Mouse (Mus musculus): ENCODE measurements around the gene Ptchd4. TPM values are rescaled to one million over a fixed set of nuclear protein-coding genes. Genes with fewer than 3 reads are reported as not detected.

The Ptchd4 gene
- polyA plus RNA-seq, 1 experiment from 2014 or later: 6.9 TPM

DNA sequence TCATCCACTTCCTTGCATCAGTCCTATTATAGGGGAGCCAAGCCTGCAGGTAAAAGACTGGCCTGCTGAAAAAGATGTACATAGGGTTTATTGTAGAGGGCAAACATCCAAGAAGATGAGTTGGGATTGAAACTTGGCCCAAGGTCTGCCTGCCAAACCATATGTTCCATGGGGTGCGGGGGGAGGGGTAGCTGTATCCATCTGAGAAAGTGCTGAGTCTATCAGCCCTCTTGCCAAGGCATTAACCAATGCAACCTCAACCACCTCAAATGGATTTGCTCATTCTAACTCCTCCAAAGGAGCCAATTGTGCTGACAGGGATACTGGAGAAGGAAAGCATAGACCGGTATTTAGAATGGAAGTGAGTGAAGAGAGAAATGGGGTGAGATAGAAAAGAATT is 136.5 kb downstream of the Ptchd4 start:
- Histone ChIP-seq H3K4me3 (replicated peaks) (no peak overlapping the region), H3K4me2 (replicated peaks) (no peak overlapping the region), H3K27me3 (no peaks in the 10 kb centered on the region), H3K4me1 (replicated peaks) (no peaks in the 10 kb centered on the region), H3K27ac (no peak overlapping the region), H3K9me3 (no peaks in the 10 kb centered on the region), H3K36me3 (no peaks in the 10 kb centered on the region), H3K9ac (replicated peaks) (no peak overlapping the region)
- 91% methylated on average over 2 of the region's 2 CpGs for WGBS
- ATAC-seq: no peak

DNA sequence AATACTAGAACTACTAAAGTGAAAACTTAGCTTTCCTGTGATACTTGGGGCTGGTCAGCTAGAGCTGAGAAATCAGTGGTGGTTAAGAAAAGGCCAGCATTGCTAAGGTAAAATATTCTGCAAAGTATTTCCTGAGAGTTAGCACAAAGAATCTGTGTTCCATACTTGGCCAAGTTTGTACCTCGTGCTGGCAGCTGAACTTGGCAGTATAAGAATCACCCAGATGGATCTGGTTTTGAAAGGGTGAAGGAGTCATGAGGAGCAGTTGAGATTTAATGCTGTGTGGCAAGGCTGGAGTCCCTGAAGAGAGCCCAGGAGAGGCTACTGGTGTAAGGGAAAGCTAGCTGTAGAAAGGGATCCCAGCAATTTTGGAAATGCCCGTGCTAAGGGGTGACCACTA is 140.7 kb downstream of the Ptchd4 start:
- 87% methylated on average over 2 of the region's 2 CpGs for WGBS
- Histone ChIP-seq H3K27ac (no peak overlapping the region), H3K4me1 (replicated peaks) (no peaks in the 10 kb centered on the region), H3K9ac (replicated peaks) (no peak overlapping the region), H3K4me3 (replicated peaks) (no peak overlapping the region), H3K27me3 (no peaks in the 10 kb centered on the region), H3K9me3 (no peaks in the 10 kb centered on the region), H3K4me2 (replicated peaks) (no peak overlapping the region), H3K36me3 (no peaks in the 10 kb centered on the region)
- ATAC-seq: no peak

DNA sequence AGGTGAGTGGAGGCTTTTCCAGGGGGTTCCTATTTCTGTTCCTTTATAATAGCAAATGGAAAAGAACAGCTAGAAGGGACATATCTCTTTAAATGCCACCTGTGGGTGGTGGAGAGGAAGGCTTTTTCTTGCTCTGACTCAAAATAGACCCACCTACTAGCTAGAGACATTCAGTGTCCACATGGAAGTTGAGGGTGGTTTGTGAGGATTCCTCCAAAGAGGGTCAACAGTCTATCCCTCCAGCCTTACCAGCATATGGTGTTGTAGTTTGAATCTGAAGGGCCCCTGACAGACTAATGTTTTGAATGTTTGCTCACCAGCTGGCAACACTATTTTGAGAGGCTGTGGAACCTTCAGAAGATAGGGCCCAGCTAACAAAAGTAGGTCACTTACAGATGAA is 147.0 kb downstream of the Ptchd4 start:
- Histone ChIP-seq H3K4me1 (replicated peaks) (no peaks in the 10 kb centered on the region), H3K9me3 (no peaks in the 10 kb centered on the region), H3K4me3 (replicated peaks) (no peak overlapping the region), H3K4me2 (replicated peaks) (no peak overlapping the region), H3K27ac (no peak overlapping the region), H3K9ac (replicated peaks) (no peak overlapping the region), H3K36me3 (no peaks in the 10 kb centered on the region), H3K27me3 (no peaks in the 10 kb centered on the region)
- ATAC-seq: no peak

DNA sequence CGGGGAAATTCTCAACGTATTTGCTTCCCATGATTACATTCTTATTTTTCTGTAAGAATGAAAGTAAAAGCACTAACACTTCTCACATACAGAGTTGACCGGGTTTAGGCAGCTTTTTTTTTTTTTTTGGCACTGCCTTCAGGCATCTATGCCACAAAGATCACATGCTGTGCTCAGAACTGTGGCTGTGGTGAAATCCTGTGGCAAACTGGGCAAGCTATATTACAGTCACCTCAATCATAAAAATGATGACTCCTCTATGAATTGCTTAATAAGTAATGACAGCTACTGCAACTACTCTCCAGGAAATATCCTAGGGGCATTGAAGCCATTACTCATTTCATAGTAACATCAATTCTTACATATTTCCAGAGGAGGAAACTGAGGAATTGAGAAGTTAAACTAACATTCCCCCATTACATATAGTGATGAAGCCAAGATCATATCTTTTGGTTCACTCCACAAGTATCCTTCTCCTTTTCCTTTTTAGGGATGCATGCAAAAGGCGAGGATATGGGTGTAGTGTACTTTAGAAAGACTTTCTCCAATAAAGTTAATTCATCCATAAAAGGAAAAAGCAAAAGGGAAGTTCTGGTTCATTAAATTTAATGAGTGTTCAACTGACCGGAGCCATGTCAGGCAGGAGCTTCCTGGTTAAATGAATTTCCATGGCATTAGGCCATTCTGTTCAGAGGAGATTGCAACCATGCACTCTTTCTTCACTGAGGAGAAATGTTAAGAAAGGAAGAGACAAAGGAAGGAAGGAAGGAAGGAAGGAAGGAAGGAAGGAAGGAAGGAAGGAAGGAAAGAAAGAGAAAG is 164.6 kb downstream of the Ptchd4 start:
- Histone ChIP-seq H3K9ac (replicated peaks) (no peak overlapping the region), H3K4me3 (replicated peaks) (no peak overlapping the region), H3K27ac (no peak overlapping the region), H3K4me1 (replicated peaks) (no peaks in the 10 kb centered on the region), H3K4me2 (replicated peaks) (no peak overlapping the region), H3K36me3 (no peaks in the 10 kb centered on the region), H3K9me3 (no peaks in the 10 kb centered on the region), H3K27me3 (no peaks in the 10 kb centered on the region)
- no peak for ATAC-seq
- 81% methylated on average over 5 of the region's 5 CpGs for WGBS

DNA sequence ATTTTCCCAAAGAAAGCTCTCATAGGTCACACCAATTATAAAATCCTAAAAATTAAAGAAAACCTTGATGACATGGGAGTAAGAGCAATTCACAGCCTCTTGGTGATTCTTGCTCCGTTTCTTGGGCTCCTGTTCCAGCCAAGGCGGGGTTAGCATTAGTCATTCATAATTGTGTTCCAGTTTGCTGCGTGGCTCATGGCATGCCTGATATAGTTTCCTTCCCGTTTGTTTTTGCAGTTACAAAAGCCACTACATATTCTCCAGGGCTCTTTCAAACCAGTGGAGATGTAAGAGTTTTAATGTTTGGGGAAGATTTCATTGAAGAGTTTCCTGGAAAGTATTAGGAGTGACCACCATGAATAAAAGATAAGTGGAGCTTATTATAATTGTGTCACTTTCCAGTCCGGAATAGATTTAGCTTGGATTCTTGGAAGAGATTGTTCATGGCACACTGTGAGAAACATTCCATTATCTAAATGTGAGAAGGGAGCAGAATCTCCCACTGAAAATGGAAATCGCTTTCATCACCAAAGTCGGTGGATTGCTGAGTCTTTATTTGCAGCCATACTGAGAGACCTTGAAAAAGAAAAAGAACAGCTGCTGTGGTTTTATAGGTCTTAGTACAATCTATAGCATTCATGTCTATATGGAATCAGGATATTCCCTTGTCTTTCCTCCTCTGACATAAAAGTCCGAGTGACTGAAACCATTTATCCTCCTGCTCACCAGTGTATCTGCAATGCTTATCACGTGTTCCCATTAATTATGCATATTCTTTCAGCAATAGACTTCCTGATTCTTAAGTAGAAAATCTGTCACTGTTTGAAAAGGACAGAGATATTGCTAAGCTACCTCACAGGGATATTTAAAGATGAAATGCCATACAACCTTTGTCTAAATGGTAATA is 193.9 kb downstream of the Ptchd4 start:
- no peak overlapping the region for H3K4me3 ChIP-seq (replicated peaks)
- ATAC-seq: peak; percentile 68
- 49% methylated on average over 9 of the region's 9 CpGs for WGBS
- H3K9ac ChIP-seq (replicated peaks): no peak overlapping the region
- H3K4me1 ChIP-seq (replicated peaks): peaks cover 7% of the 10 kb centered on the region; the same call in 1 of the 2 replicates
- H3K9me3 ChIP-seq: no peaks in the 10 kb centered on the region
- no peaks in the 10 kb centered on the region for H3K36me3 ChIP-seq
- peak overlapping the region; percentile 26; the same call in 1 of the 2 replicates for H3K27ac ChIP-seq
- H3K4me2 ChIP-seq (replicated peaks): 0 out of 2 replicates have a peak overlapping the region, but pooled peaks have one; percentile 17
- H3K27me3 ChIP-seq: no peaks in the 10 kb centered on the region

DNA sequence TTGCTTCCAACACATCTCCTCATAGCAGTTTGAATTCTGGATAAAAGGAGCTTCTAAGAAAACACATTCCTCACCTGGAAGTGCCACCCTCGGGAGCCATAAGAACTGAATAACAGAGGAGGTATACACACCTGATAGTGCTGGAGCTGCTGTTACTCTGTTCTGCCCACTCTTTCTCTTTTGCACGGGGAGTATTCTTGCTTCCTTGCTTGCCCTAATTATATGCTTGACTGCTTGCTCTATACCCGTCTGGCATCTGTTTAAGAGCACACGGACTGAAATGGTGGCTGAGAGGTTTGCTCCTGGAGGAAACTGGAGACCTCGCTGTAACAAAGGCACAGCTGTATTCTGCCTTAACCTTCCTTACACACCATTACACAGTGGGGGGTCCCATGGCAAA is 214.4 kb downstream of the Ptchd4 start:
- Histone ChIP-seq H3K36me3 (no peaks in the 10 kb centered on the region), H3K4me2 (replicated peaks) (no peak overlapping the region), H3K27me3 (no peaks in the 10 kb centered on the region), H3K9me3 (no peaks in the 10 kb centered on the region), H3K4me3 (replicated peaks) (no peak overlapping the region), H3K27ac (no peak overlapping the region), H3K9ac (replicated peaks) (no peak overlapping the region), H3K4me1 (replicated peaks) (0 out of 2 replicates have a peak, but pooled peaks cover 3% of the 10 kb centered on the region)
- 0 out of 2 replicates have a peak, but pooled peaks have one; percentile 20 for ATAC-seq
- 31% methylated on average over 5 of the region's 5 CpGs for WGBS

DNA sequence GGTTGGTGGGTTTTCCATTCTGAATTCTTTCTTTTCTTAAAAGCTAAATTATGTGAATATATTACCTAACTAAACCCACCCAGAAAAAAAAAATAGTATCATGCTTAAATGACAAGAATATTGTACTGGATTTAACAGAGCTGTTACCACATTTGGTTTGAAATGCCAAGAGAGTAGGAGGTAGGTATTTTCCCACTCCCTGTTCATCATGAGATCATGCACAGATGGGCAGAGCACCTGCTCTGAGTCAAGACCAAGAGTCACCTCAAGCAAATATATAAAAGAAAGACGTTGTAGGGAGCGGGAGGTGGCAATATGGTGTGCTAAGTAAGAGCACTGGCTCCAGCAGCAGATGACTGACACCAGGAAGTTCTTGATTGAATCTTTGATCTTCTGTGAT is 233.8 kb downstream of the Ptchd4 start:
- H3K4me1 ChIP-seq (replicated peaks): no peaks in the 10 kb centered on the region
- H3K4me3 ChIP-seq (replicated peaks): no peak overlapping the region
- no peaks in the 10 kb centered on the region for H3K27me3 ChIP-seq
- H3K27ac ChIP-seq: no peak overlapping the region
- H3K4me2 ChIP-seq (replicated peaks): no peak overlapping the region
- H3K9me3 ChIP-seq: no peaks in the 10 kb centered on the region
- no peaks in the 10 kb centered on the region for H3K36me3 ChIP-seq
- no peak for ATAC-seq
- H3K9ac ChIP-seq (replicated peaks): no peak overlapping the region
- 88% methylated on average over 2 of the region's 2 CpGs for WGBS

All from midbrain, embryonic 13.5 days (tissue).